Mouse (Mus musculus) frontal cortex, postnatal 14 days (tissue): Measurements from ENCODE around the gene Wfdc18.
A peak's percentile ranks its signal among the peaks of the same experiment; 100 is the strongest.

Source experiments
- DNase-seq, 2 experiments: peaks; one replicate each; pipeline ENCODE4 v3.0.0; 2022; ENCODE audit warnings: low spot score in 2 of 2

Gene Wfdc18

GRCm38 (mm10) chr11:83742731-83743355, 34.0 kb downstream of the Wfdc18 start:
- no peak for DNase-seq

GRCm38 (mm10) chr11:83743525-83743924, 34.7 kb downstream of the Wfdc18 start:
- DNase-seq = no peak

- no peak for DNase-seq
Measured at GRCm38 (mm10) chr11:83746152-83746551, 37.3 kb downstream of the Wfdc18 start.

GRCm38 (mm10) chr11:83746681-83747080, 37.9 kb downstream of the Wfdc18 start, which contains the start of gene Wfdc21:
Gene Wfdc21 (plus strand): TSS chr11:83746940.
- no peak for DNase-seq

GRCm38 (mm10) chr11:83747376-83748265, 38.8 kb downstream of the Wfdc18 start:
- no peak for DNase-seq

- DNase-seq = peak; percentile 79 to 82
Measured at GRCm38 (mm10) chr11:83753581-83754181, 44.9 kb downstream of the Wfdc18 start, which contains the start of gene Heatr6. Gene Heatr6 (plus strand): TSS chr11:83753696.

- no peak for DNase-seq
Measured at GRCm38 (mm10) chr11:83754227-83754626, 45.4 kb downstream of the Wfdc18 start.
